Mouse (Mus musculus) brain, embryonic 14.5 days (tissue): ENCODE measurements around the gene Cox8c.

Source experiments
- CTCF ChIP-seq: fragments of 200-500 bp; IDR thresholded peaks from 2 replicates; pipeline ENCODE4 v1.5.1; 2012; ENCODE audit warnings: inconsistent platforms, mild to moderate bottlenecking, moderate library complexity, borderline replicate concordance; ENCODE audit not compliant: insufficient read depth, insufficient read length; ENCODE audit errors: extremely low read depth
- POLR2A ChIP-seq: fragments of 200-500 bp; IDR thresholded peaks from 2 replicates; pipeline ENCODE4 v1.6.1; 2012; ENCODE audit warnings: mild to moderate bottlenecking, inconsistent platforms, borderline replicate concordance; ENCODE audit not compliant: poor library complexity, insufficient read depth, insufficient read length, severe bottlenecking; ENCODE audit errors: extremely low read depth

GRCm38 (mm10) chr12:102877301-102878030 lies 21.6 kb upstream of the Cox8c start:
- no peak for TF ChIP-seq CTCF
- no peak for TF ChIP-seq POLR2A
